Mouse (Mus musculus) ES-E14 (cell line): ENCODE measurements around the gene 1500011B03Rik. TPM values are rescaled to one million over a fixed set of nuclear protein-coding genes. Genes with fewer than 3 reads are reported as not detected.

Source experiments
- DNase-seq: peaks from one replicate; pipeline ENCODE4 v3.0.0-alpha.2; 2013; ENCODE audit warnings: low read depth, low spot score
- H3K27ac ChIP-seq: 2 replicates; pipeline ENCODE4 v1.5.1; 2012; ENCODE audit warnings: low read depth, mild to moderate bottlenecking, low read length, moderate library complexity, mixed read lengths; ENCODE audit not compliant: poor library complexity, insufficient read depth, severe bottlenecking
- H3K36me3 ChIP-seq: 2 replicates; pipeline ENCODE4 v1.6.1; 2012; ENCODE audit warnings: mild to moderate bottlenecking, low read length, moderate library complexity, mixed read lengths; ENCODE audit not compliant: control insufficient read depth, poor library complexity, insufficient read depth, severe bottlenecking
- H3K4me1 ChIP-seq, 2 experiments: fragments of 150-350 bp in 1 of 2; sonication (generic) in 1 of 2; 2 replicates each; pipeline ENCODE4 v1.6.1; 2012; ENCODE audit warnings: low read length in 2 of 2, mild to moderate bottlenecking in 1 of 2, mixed read lengths in 1 of 2; ENCODE audit not compliant: control insufficient read depth in 2 of 2, insufficient read depth in 2 of 2, poor library complexity in 1 of 2
- H3K4me3 ChIP-seq, 2 experiments: fragments of 150-350 bp in 1 of 2; sonication (generic) in 1 of 2; 2 replicates each; pipeline ENCODE4 v1.5.1; 2012; ENCODE audit warnings: low read length in 2 of 2, low read depth in 1 of 2, mild to moderate bottlenecking in 1 of 2, mixed read lengths in 1 of 2; ENCODE audit not compliant: insufficient read depth in 1 of 2, poor library complexity in 1 of 2, severe bottlenecking in 1 of 2
- H3K9ac ChIP-seq: 2 replicates; pipeline ENCODE4 v1.6.1; 2012; ENCODE audit warnings: low read depth, mild to moderate bottlenecking, low read length, mixed read lengths; ENCODE audit not compliant: poor library complexity, insufficient read depth, severe bottlenecking
- H3K9me3 ChIP-seq: fragments of 150-350 bp; sonication (generic); 2 replicates; pipeline ENCODE4 v1.6.1; 2012; ENCODE audit warnings: low read depth, mild to moderate bottlenecking, low read length; ENCODE audit not compliant: control insufficient read depth, insufficient read depth
- CHD2 ChIP-seq: IDR thresholded peaks from 2 replicates; pipeline ENCODE4 v1.6.1; 2014; ENCODE audit warnings: mild to moderate bottlenecking, low read depth, low read length, inconsistent platforms
- HCFC1 ChIP-seq: IDR thresholded peaks from 2 replicates; pipeline ENCODE4 v1.6.1; 2012; ENCODE audit warnings: low read length, inconsistent platforms, borderline replicate concordance; ENCODE audit not compliant: insufficient read depth
- MAFK ChIP-seq: IDR thresholded peaks from 2 replicates; pipeline ENCODE4 v1.6.1; 2014; ENCODE audit warnings: mild to moderate bottlenecking, low read depth, low read length, inconsistent platforms; ENCODE audit not compliant: insufficient read depth
- ZC3H11A ChIP-seq: IDR thresholded peaks from 2 replicates; pipeline ENCODE4 v1.6.1; 2012; ENCODE audit warnings: low read depth, mild to moderate bottlenecking, inconsistent platforms, low read length, borderline replicate concordance
- ZNF384 ChIP-seq: IDR thresholded peaks from 2 replicates; pipeline ENCODE4 v1.6.1; 2012; ENCODE audit warnings: low read depth, low read length, inconsistent platforms
- in situ Hi-C, 2 experiments: fragments of 600-800 bp; cut with MboI; formaldehyde crosslinking; loops; one replicate each; pipeline ENCODE4 v1.15.1; 2025; ENCODE audit warnings: low sequenced_read_pairs in 2 of 2, inconsistent platforms in 1 of 2; ENCODE audit not compliant: unreplicated experiment in 2 of 2
- total RNA-seq: library from RNA; depleted of rRNA; stranded (reverse); fragments of 300-350 nt; gene quantifications from 2 replicates; pipeline ENCODE4 v1.2.3, GENCODE M21; 2012

The 1500011B03Rik gene
- total RNA-seq, 1 experiment = 103 TPM

DNA sequence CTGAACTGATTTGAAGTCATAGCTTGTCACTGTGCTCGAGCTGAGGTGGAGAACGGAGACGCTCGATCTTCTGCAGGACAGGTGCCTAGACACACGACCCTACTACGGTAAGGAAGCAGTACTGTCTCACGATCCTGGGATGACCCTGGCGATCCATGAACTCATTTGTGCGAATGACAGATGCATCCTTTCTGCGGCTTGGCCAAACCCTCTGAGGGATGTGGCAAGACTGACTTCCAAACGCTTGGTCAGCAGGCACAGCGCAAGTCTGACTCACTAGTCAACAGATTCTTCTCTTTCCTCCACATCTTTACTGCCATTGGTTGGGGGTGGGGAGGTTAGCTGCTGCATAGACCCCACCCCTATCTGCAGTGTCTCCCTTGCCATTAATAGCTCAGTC lies 4.2 kb upstream of the 1500011B03Rik start:
- Histone ChIP-seq H3K9me3 (no peaks in the 10 kb centered on the region), H3K36me3 (no peaks in the 10 kb centered on the region), H3K4me1 (peaks cover 2 to 11% of the 10 kb centered on the region in 2 experiments; a peak in 2 of 4 replicates), H3K27ac (no peak overlapping the region), H3K4me3 (no peak overlapping the region), H3K9ac (no peak overlapping the region)
- TF ChIP-seq HCFC1 (no peak), MAFK (no peak), ZNF384 (no peak), ZC3H11A (no peak), CHD2 (no peak)
- in situ Hi-C loops = no loop called here
- no peak for DNase-seq

GRCm38 (mm10) chr5:114825978-114826691 lies 2.9 kb upstream of the 1500011B03Rik start:
- peaks cover 2 to 11% of the 10 kb centered on the region in 2 experiments; a peak in 2 of 4 replicates for H3K4me1 ChIP-seq
- H3K27ac ChIP-seq = peak overlapping the region; percentile 68; the same call in 1 of the 2 replicates
- H3K36me3 ChIP-seq = peaks cover under 1% of the 10 kb centered on the region
- peak; percentile 96 for DNase-seq
- in situ Hi-C loops = no loop called here
- H3K9me3 ChIP-seq = no peaks in the 10 kb centered on the region
- H3K4me3 ChIP-seq = peak overlapping the region; percentile 59 to 83
- peak overlapping the region; percentile 81 for H3K9ac ChIP-seq
- no peak for TF ChIP-seq HCFC1
- no peak for TF ChIP-seq ZNF384
- TF ChIP-seq CHD2 = no peak
- no peak for TF ChIP-seq ZC3H11A
- no peak for TF ChIP-seq MAFK

DNA sequence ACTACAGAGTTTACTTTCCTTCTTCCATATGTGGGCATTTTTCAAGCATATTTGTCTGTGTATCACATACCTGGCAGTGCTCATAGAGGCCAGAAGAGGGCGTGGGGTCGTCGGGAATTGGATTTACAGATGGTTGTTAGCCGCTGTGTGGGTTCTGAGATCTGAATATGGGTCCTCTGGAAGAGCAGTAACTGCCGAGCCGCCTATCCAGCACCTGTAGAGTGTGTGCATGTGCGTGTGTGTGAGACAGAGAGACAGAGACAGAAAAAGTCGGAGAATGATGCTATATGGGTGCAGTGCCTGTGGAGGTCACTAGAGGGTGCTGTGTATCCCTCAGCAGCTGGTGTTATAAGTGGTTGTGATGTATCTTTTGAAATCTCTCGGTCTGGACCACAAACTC lies 929 bp upstream of the 1500011B03Rik start:
- H3K27ac ChIP-seq = peak overlapping the region; percentile 49; the same call in 1 of the 2 replicates
- peaks cover 8% of the 10 kb centered on the region for H3K36me3 ChIP-seq
- H3K4me3 ChIP-seq = peak overlapping the region; percentile 41 to 50
- peak; percentile 65 for DNase-seq
- H3K9me3 ChIP-seq = no peaks in the 10 kb centered on the region
- no peak overlapping the region; the same call in 1 of the 2 replicates for H3K9ac ChIP-seq
- peaks cover 2 to 11% of the 10 kb centered on the region in 2 experiments; a peak in 2 of 4 replicates for H3K4me1 ChIP-seq
- in situ Hi-C loops = no loop called here
- no peak for TF ChIP-seq MAFK
- TF ChIP-seq ZNF384 = no peak
- TF ChIP-seq CHD2 = no peak
- TF ChIP-seq HCFC1 = peak; percentile 20; the same call in 1 of the 2 replicates

GRCm38 (mm10) chr5:114818124-114818523 lies 5.1 kb downstream of the 1500011B03Rik start:
- Histone ChIP-seq H3K4me3 (0 out of 4 replicates have a peak overlapping the region, but pooled peaks of 1 of the 2 experiments have one; percentile 14), H3K9ac (peak overlapping the region; percentile 55; the same call in 1 of the 2 replicates), H3K27ac (peak overlapping the region; percentile 49), H3K36me3 (peaks cover 10% of the 10 kb centered on the region), H3K9me3 (no peaks in the 10 kb centered on the region), H3K4me1 (peaks cover 0 to 8% of the 10 kb centered on the region in 2 experiments; a peak in 2 of 4 replicates)
- TF ChIP-seq CHD2 (no peak), ZNF384 (no peak), ZC3H11A (no peak), HCFC1 (no peak), MAFK (0 out of 2 replicates have a peak, but pooled peaks have one; percentile 13)
- in situ Hi-C loops = no loop called here
- DNase-seq = no peak
